9 mouse cellular contexts compared by ENCODE assay signal in genomic region chr12:78749378-78749801, GRCm38 (mm10). TPM values are rescaled to one million over a fixed set of nuclear protein-coding genes. Genes with fewer than 3 reads are reported as not detected.
DNase-seq lines count a peak whose midpoint lies in the region; ATAC-seq and TF ChIP-seq lines count a peak whose summit lies in the region.
"Had no signal": no experiment of that assay in that cellular context is flagged by ENCODE, and none has a peak within 500 bp of the region (broad histone marks: within the 10 kb centered on the region; RNA-seq: fewer than 3 reads in every experiment).

No protein-coding gene starts in this region.

- H3K9me3 ChIP-seq in CH12.LX (replicated peaks; ENCODE audit: low read length): no peaks in the 10 kb centered on the region
- H3K9me3 ChIP-seq in embryonic facial prominence, embryonic 12.5 days: no peaks in the 10 kb centered on the region
- no peaks in the 10 kb centered on the region for H3K9me3 ChIP-seq in limb, embryonic 12.5 days
- no peaks in the 10 kb centered on the region for H3K9me3 ChIP-seq in midbrain, embryonic 13.5 days

- TF ChIP-seq POLR2A in CH12.LX (IDR thresholded peaks at IDR 0.05; ENCODE audit: low read depth, low read length): no peak

- ATAC-seq in embryonic facial prominence, embryonic 12.5 days (ENCODE audit: insufficient number of reproducible peaks, insufficient read depth, low FRiP score, low TSS enrichment): peak; percentile 22; the same call in 1 of the 2 replicates
- ATAC-seq in limb, embryonic 12.5 days (ENCODE audit: insufficient number of reproducible peaks, insufficient read depth, low FRiP score, low TSS enrichment, low read depth): peak; percentile 13
- peak; percentile 41 for ATAC-seq in midbrain, embryonic 13.5 days

- peak overlapping the region; percentile 75 for H3K9ac ChIP-seq in CH12.LX (ENCODE audit: insufficient read depth, low read depth)
- peak overlapping the region; percentile 95 for H3K9ac ChIP-seq in embryonic facial prominence, embryonic 12.5 days
- peak overlapping the region; percentile 92 for H3K9ac ChIP-seq in limb, embryonic 12.5 days (replicated peaks)
- H3K9ac ChIP-seq in midbrain, embryonic 13.5 days (replicated peaks): peak overlapping the region; percentile 79

- dilution Hi-C loops in CH12.LX (cut with MboI; ENCODE audit: extremely low pct_ligation_motif_present, extremely low pct_unique_long_range_greater_than_20kb, low sequenced_read_pairs): no loop called here

- in situ Hi-C loops in CH12.LX (cut with MboI; ENCODE audit: low pct_ligation_motif_present, low pct_unique_long_range_greater_than_20kb, low sequenced_read_pairs): no loop called here

- under 1% methylated on average over 25 of the region's 25 CpGs for WGBS in embryonic facial prominence, embryonic 12.5 days
- under 1% methylated on average over 25 of the region's 25 CpGs for WGBS in limb, embryonic 12.5 days
- under 1% methylated on average over 25 of the region's 25 CpGs for WGBS in midbrain, embryonic 13.5 days

- H3K4me2 ChIP-seq in CH12.LX (ENCODE audit: insufficient read depth, low read depth, poor library complexity, severe bottlenecking): peak overlapping the region; percentile 97
- H3K4me2 ChIP-seq in embryonic facial prominence, embryonic 12.5 days (replicated peaks): peak overlapping the region; percentile 86
- H3K4me2 ChIP-seq in limb, embryonic 12.5 days: peak overlapping the region; percentile 87
- peak overlapping the region; percentile 91 for H3K4me2 ChIP-seq in midbrain, embryonic 13.5 days (replicated peaks)

- peak overlapping the region; percentile 68 to 83 (median 71) for H3K4me3 ChIP-seq in CH12.LX (replicated peaks in 1 of 3; ENCODE audit: low read depth in 2 of 3, low read length in 2 of 3, poor library complexity in 1 of 3)
- peak overlapping the region; percentile 91 for H3K4me3 ChIP-seq in embryonic facial prominence, embryonic 12.5 days
- peak overlapping the region; percentile 85 for H3K4me3 ChIP-seq in limb, embryonic 12.5 days (replicated peaks)
- H3K4me3 ChIP-seq in midbrain, embryonic 13.5 days (replicated peaks): peak overlapping the region; percentile 84

- H3K36me3 ChIP-seq in CH12.LX (replicated peaks in 1 of 2; ENCODE audit: control insufficient read depth in 1 of 2, insufficient read depth in 1 of 2, low read length in 1 of 2): peaks cover 0 to 4% of the 10 kb centered on the region in 2 experiments
- no peaks in the 10 kb centered on the region for H3K36me3 ChIP-seq in embryonic facial prominence, embryonic 12.5 days
- H3K36me3 ChIP-seq in limb, embryonic 12.5 days: no peaks in the 10 kb centered on the region
- H3K36me3 ChIP-seq in midbrain, embryonic 13.5 days: no peaks in the 10 kb centered on the region

- peaks cover 9% of the 10 kb centered on the region for H3K27me3 ChIP-seq in CH12.LX (replicated peaks)
- no peaks in the 10 kb centered on the region for H3K27me3 ChIP-seq in embryonic facial prominence, embryonic 12.5 days
- peaks cover 3% of the 10 kb centered on the region; the same call in 1 of the 2 replicates for H3K27me3 ChIP-seq in limb, embryonic 12.5 days
- peaks cover 17% of the 10 kb centered on the region for H3K27me3 ChIP-seq in midbrain, embryonic 13.5 days

- peak; percentile 34 for DNase-seq in CH12.LX (ENCODE audit: extremely low read depth)
- peak; percentile 32 to 38 for DNase-seq in adrenal gland, postnatal 4 days (ENCODE audit: low spot score in 2 of 2)
- DNase-seq in heart, adult 18-20 months: peak; percentile 75 to 82
- DNase-seq in kidney, adult 8-10 months: peak; percentile 70
- peak; percentile 50 to 76 for DNase-seq in spleen, postnatal 4 days (ENCODE audit: low spot score in 2 of 2)

- TF ChIP-seq EP300 in CH12.LX (IDR thresholded peaks at IDR 0.05; ENCODE audit: low read length): no peak

- no peak for TF ChIP-seq RAD21 in CH12.LX (IDR thresholded peaks at IDR 0.05; ENCODE audit: low read depth, low read length)

- no peaks in the 10 kb centered on the region for H3K79me2 ChIP-seq in CH12.LX (replicated peaks; ENCODE audit: control insufficient read depth, extremely low read depth, insufficient read depth, poor library complexity, severe bottlenecking)

- no peak for TF ChIP-seq CTCF in CH12.LX (conservative IDR thresholded peaks at IDR 0.05 in 1 of 2, IDR thresholded peaks at IDR 0.05 in 1 of 2; ENCODE audit: low read depth in 2 of 2, low read length in 2 of 2)

- peaks cover 0 to 10% of the 10 kb centered on the region in 2 experiments; a peak in 2 of 4 replicates for H3K4me1 ChIP-seq in CH12.LX (ENCODE audit: control insufficient read depth in 1 of 2, insufficient read depth in 2 of 2)
- H3K4me1 ChIP-seq in embryonic facial prominence, embryonic 12.5 days: no peaks in the 10 kb centered on the region
- peaks cover 9% of the 10 kb centered on the region; the same call in 1 of the 2 replicates for H3K4me1 ChIP-seq in limb, embryonic 12.5 days (replicated peaks)
- H3K4me1 ChIP-seq in midbrain, embryonic 13.5 days (replicated peaks): peaks cover 13% of the 10 kb centered on the region

- H3K27ac ChIP-seq in CH12.LX (ENCODE audit: insufficient read depth, low read depth): no peak overlapping the region
- H3K27ac ChIP-seq in embryonic facial prominence, embryonic 12.5 days: peak overlapping the region; percentile 96
- H3K27ac ChIP-seq in limb, embryonic 12.5 days: peak overlapping the region; percentile 98
- peak overlapping the region; percentile 84 for H3K27ac ChIP-seq in midbrain, embryonic 13.5 days

TF ChIP-seq in CH12.LX, 34 proteins besides CTCF, POLR2A, EP300 and RAD21:
- TF ChIP-seq USF2 (conservative IDR thresholded peaks at IDR 0.05; ENCODE audit: low read depth, low read length) (no peak), MAFK (IDR thresholded peaks at IDR 0.05; ENCODE audit: insufficient replicate concordance, low read length) (0 out of 2 replicates have a peak, but pooled peaks have one; percentile 4), ELF1 (IDR thresholded peaks at IDR 0.05; ENCODE audit: low read depth, low read length) (no peak), JUND (conservative IDR thresholded peaks at IDR 0.05; ENCODE audit: low read depth, low read length) (no peak), POLR2AphosphoS2 (IDR thresholded peaks at IDR 0.05; ENCODE audit: low read depth, low read length) (no peak), MEF2A (IDR thresholded peaks at IDR 0.05; ENCODE audit: borderline replicate concordance, low read depth, low read length) (no peak), CHD1 (IDR thresholded peaks at IDR 0.05; ENCODE audit: low read depth, low read length) (0 out of 2 replicates have a peak, but pooled peaks have one; percentile 22), CHD2 (IDR thresholded peaks at IDR 0.05; ENCODE audit: low read length) (no peak), SMC3 (IDR thresholded peaks at IDR 0.05; ENCODE audit: low read depth, low read length) (no peak), SIN3A (IDR thresholded peaks at IDR 0.05; ENCODE audit: low read length) (peak; percentile 39), JUN (IDR thresholded peaks at IDR 0.05; ENCODE audit: insufficient read depth, low read depth, low read length) (no peak), ZMIZ1 (IDR thresholded peaks at IDR 0.05; ENCODE audit: low read depth, low read length) (no peak)
TF ChIP-seq in CH12.LX: peak in this region for 3.

RNA-seq across cellular contexts. Expression of gene Mpp5, which starts 0.7 kb away (rescaled TPM):
- total RNA-seq in CH12.LX (2012; rRNA removed) (9.9 and 10.3 TPM in 2 replicates), CH12.LX (2014; rRNA removed) (14.2 and 17.1 TPM in 2 replicates)
- 11.0 and 13.6 TPM in 2 replicates for polyA plus RNA-seq in CH12.LX (2012; ENCODE audit: insufficient read length, low read depth)
- total RNA-seq in adrenal gland, postnatal 4 days (2021): 10 to 100 TPM; 18.4 to 26.1 TPM
- polyA plus RNA-seq in embryonic facial prominence, embryonic 12.5 days (2016; fragmentation: Nextera tagmentation; extraction: Ambion mirVana): 19.0 and 23.1 TPM in 2 replicates
- total RNA-seq in heart, adult 18-20 months (2021): 10 to 100 TPM; 12.7 to 14.9 TPM
- 22.7 and 23.5 TPM in 2 replicates for polyA plus RNA-seq in limb, embryonic 12.5 days (2016; fragmentation: Nextera tagmentation; extraction: Ambion mirVana)
- 19.8 and 22.0 TPM in 2 replicates for polyA plus RNA-seq in midbrain, embryonic 13.5 days (2015; fragmentation: Nextera tagmentation; extraction: Ambion mirVana)

RNA-seq across cellular contexts. Expression of gene Fam71d, which starts 58.1 kb away (rescaled TPM):
- not detected in 2 replicates for total RNA-seq in CH12.LX (2012; rRNA removed)
- total RNA-seq in CH12.LX (2014; rRNA removed): not detected in 2 replicates
- not detected in 2 replicates for polyA plus RNA-seq in CH12.LX (2012; ENCODE audit: insufficient read length, low read depth)
- total RNA-seq in adrenal gland, postnatal 4 days (2021): under 1 TPM in 1 of 2 experiments, not detected in 1; 0.36 TPM
- polyA plus RNA-seq in embryonic facial prominence, embryonic 12.5 days (2016; fragmentation: Nextera tagmentation; extraction: Ambion mirVana): not detected in 2 replicates
- total RNA-seq in heart, adult 18-20 months (2021): not detected
- polyA plus RNA-seq in limb, embryonic 12.5 days (2016; fragmentation: Nextera tagmentation; extraction: Ambion mirVana): not detected in 2 replicates
- polyA plus RNA-seq in midbrain, embryonic 13.5 days (2015; fragmentation: Nextera tagmentation; extraction: Ambion mirVana): 0.54 and 0.66 TPM in 2 replicates
- total RNA-seq: hematopoietic stem cell, adult 5-6 weeks had no signal
